Mouse (Mus musculus): ENCODE results near the gene Mmp14. TPM values are rescaled to one million over a fixed set of nuclear protein-coding genes. Genes with fewer than 3 reads are reported as not detected.

The Mmp14 gene
- polyA plus RNA-seq, 1 experiment, result 15.9 TPM

- WGBS, result 83% methylated on average over 3 of the region's 3 CpGs
- no peak for DNase-seq
- H3K4me3 ChIP-seq (replicated peaks; ENCODE audit: insufficient read depth, low read depth, low read length), result no peak overlapping the region
- TF ChIP-seq CTCF (IDR thresholded peaks at IDR 0.05; ENCODE audit: borderline replicate concordance, insufficient read depth, low read depth, low read length), result no peak
- no peak for TF ChIP-seq POLR2A (IDR thresholded peaks at IDR 0.05; ENCODE audit: borderline replicate concordance, insufficient read depth, low read length)
- no peaks in the 10 kb centered on the region for H3K4me1 ChIP-seq (ENCODE audit: control insufficient read depth, insufficient read depth, low read length)
- no peaks in the 10 kb centered on the region for H3K27me3 ChIP-seq (ENCODE audit: control insufficient read depth, insufficient read depth, low read length)
- H3K27ac ChIP-seq (ENCODE audit: insufficient read depth, low read length), result no peak overlapping the region
These were observed 37.6 kb upstream of the Mmp14 start for GRCm38 (mm10) chr14:54393794-54394193.

- Histone ChIP-seq H3K4me1 (ENCODE audit: control insufficient read depth, insufficient read depth, low read length) (no peaks in the 10 kb centered on the region), H3K27ac (ENCODE audit: insufficient read depth, low read length) (no peak overlapping the region), H3K27me3 (ENCODE audit: control insufficient read depth, insufficient read depth, low read length) (no peaks in the 10 kb centered on the region), H3K4me3 (replicated peaks; ENCODE audit: insufficient read depth, low read depth, low read length) (no peak overlapping the region)
- DNase-seq, result no peak
- TF ChIP-seq POLR2A (IDR thresholded peaks at IDR 0.05; ENCODE audit: borderline replicate concordance, insufficient read depth, low read length) (no peak), CTCF (IDR thresholded peaks at IDR 0.05; ENCODE audit: borderline replicate concordance, insufficient read depth, low read depth, low read length) (no peak)
These were observed 37.1 kb upstream of the Mmp14 start for GRCm38 (mm10) chr14:54394309-54394708.

GRCm38 (mm10) chr14:54396685-54397084, 34.7 kb upstream of the Mmp14 start:
- no peak for DNase-seq
- H3K27ac ChIP-seq (ENCODE audit: insufficient read depth, low read length), result no peak overlapping the region
- TF ChIP-seq CTCF (IDR thresholded peaks at IDR 0.05; ENCODE audit: borderline replicate concordance, insufficient read depth, low read depth, low read length), result no peak
- TF ChIP-seq POLR2A (IDR thresholded peaks at IDR 0.05; ENCODE audit: borderline replicate concordance, insufficient read depth, low read length), result no peak
- WGBS, result 65% methylated on average over 7 of the region's 7 CpGs
- no peaks in the 10 kb centered on the region for H3K4me1 ChIP-seq (ENCODE audit: control insufficient read depth, insufficient read depth, low read length)
- H3K27me3 ChIP-seq (ENCODE audit: control insufficient read depth, insufficient read depth, low read length), result no peaks in the 10 kb centered on the region
- no peak overlapping the region for H3K4me3 ChIP-seq (replicated peaks; ENCODE audit: insufficient read depth, low read depth, low read length)

GRCm38 (mm10) chr14:54397872-54398527, 33.4 kb upstream of the Mmp14 start:
- Histone ChIP-seq H3K4me1 (ENCODE audit: control insufficient read depth, insufficient read depth, low read length) (no peaks in the 10 kb centered on the region), H3K4me3 (replicated peaks; ENCODE audit: insufficient read depth, low read depth, low read length) (no peak overlapping the region), H3K27ac (ENCODE audit: insufficient read depth, low read length) (no peak overlapping the region), H3K27me3 (ENCODE audit: control insufficient read depth, insufficient read depth, low read length) (no peaks in the 10 kb centered on the region)
- DNase-seq, result no peak
- 77% methylated on average over 7 of the region's 7 CpGs for WGBS
- TF ChIP-seq CTCF (IDR thresholded peaks at IDR 0.05; ENCODE audit: borderline replicate concordance, insufficient read depth, low read depth, low read length), result no peak
- TF ChIP-seq POLR2A (IDR thresholded peaks at IDR 0.05; ENCODE audit: borderline replicate concordance, insufficient read depth, low read length), result no peak

- no peak for DNase-seq
- no peaks in the 10 kb centered on the region for H3K4me1 ChIP-seq (ENCODE audit: control insufficient read depth, insufficient read depth, low read length)
- TF ChIP-seq POLR2A (IDR thresholded peaks at IDR 0.05; ENCODE audit: borderline replicate concordance, insufficient read depth, low read length) (no peak), CTCF (IDR thresholded peaks at IDR 0.05; ENCODE audit: borderline replicate concordance, insufficient read depth, low read depth, low read length) (no peak)
- H3K27me3 ChIP-seq (ENCODE audit: control insufficient read depth, insufficient read depth, low read length), result no peaks in the 10 kb centered on the region
- H3K4me3 ChIP-seq (replicated peaks; ENCODE audit: insufficient read depth, low read depth, low read length), result no peak overlapping the region
- 82% methylated on average over 7 of the region's 7 CpGs for WGBS
- H3K27ac ChIP-seq (ENCODE audit: insufficient read depth, low read length), result no peak overlapping the region
These were observed 32.9 kb upstream of the Mmp14 start for GRCm38 (mm10) chr14:54398528-54398916.

- Histone ChIP-seq H3K4me1 (ENCODE audit: control insufficient read depth, insufficient read depth, low read length) (no peaks in the 10 kb centered on the region), H3K27ac (ENCODE audit: insufficient read depth, low read length) (no peak overlapping the region), H3K27me3 (ENCODE audit: control insufficient read depth, insufficient read depth, low read length) (no peaks in the 10 kb centered on the region), H3K4me3 (replicated peaks; ENCODE audit: insufficient read depth, low read depth, low read length) (no peak overlapping the region)
- WGBS, result 66% methylated on average over 8 of the region's 8 CpGs
- TF ChIP-seq POLR2A (IDR thresholded peaks at IDR 0.05; ENCODE audit: borderline replicate concordance, insufficient read depth, low read length), result no peak
- no peak for TF ChIP-seq CTCF (IDR thresholded peaks at IDR 0.05; ENCODE audit: borderline replicate concordance, insufficient read depth, low read depth, low read length)
- no peak for DNase-seq
These were observed 32.5 kb upstream of the Mmp14 start for GRCm38 (mm10) chr14:54398921-54399382.

GRCm38 (mm10) chr14:54401723-54402122, 29.7 kb upstream of the Mmp14 start:
- no peaks in the 10 kb centered on the region for H3K27me3 ChIP-seq (ENCODE audit: control insufficient read depth, insufficient read depth, low read length)
- no peak for DNase-seq
- WGBS, result 80% methylated on average over 3 of the region's 3 CpGs
- no peak overlapping the region for H3K27ac ChIP-seq (ENCODE audit: insufficient read depth, low read length)
- H3K4me3 ChIP-seq (replicated peaks; ENCODE audit: insufficient read depth, low read depth, low read length), result no peak overlapping the region
- TF ChIP-seq CTCF (IDR thresholded peaks at IDR 0.05; ENCODE audit: borderline replicate concordance, insufficient read depth, low read depth, low read length) (no peak), POLR2A (IDR thresholded peaks at IDR 0.05; ENCODE audit: borderline replicate concordance, insufficient read depth, low read length) (no peak)
- H3K4me1 ChIP-seq (ENCODE audit: control insufficient read depth, insufficient read depth, low read length), result no peaks in the 10 kb centered on the region

- WGBS, result 80% methylated on average over 25 of the region's 25 CpGs
- H3K4me1 ChIP-seq (ENCODE audit: control insufficient read depth, insufficient read depth, low read length), result no peaks in the 10 kb centered on the region
- no peaks in the 10 kb centered on the region for H3K27me3 ChIP-seq (ENCODE audit: control insufficient read depth, insufficient read depth, low read length)
- TF ChIP-seq CTCF (IDR thresholded peaks at IDR 0.05; ENCODE audit: borderline replicate concordance, insufficient read depth, low read depth, low read length) (no peak), POLR2A (IDR thresholded peaks at IDR 0.05; ENCODE audit: borderline replicate concordance, insufficient read depth, low read length) (no peak)
- no peak overlapping the region for H3K27ac ChIP-seq (ENCODE audit: insufficient read depth, low read length)
- H3K4me3 ChIP-seq (replicated peaks; ENCODE audit: insufficient read depth, low read depth, low read length), result no peak overlapping the region
- no peak for DNase-seq
These were observed 22.9 kb upstream of the Mmp14 start for GRCm38 (mm10) chr14:54408336-54409056.

Measured in cerebellum, adult 2 months (tissue).